Mouse (Mus musculus) CH12.LX (cell line): ENCODE data around the gene Cbl.

Experiments used
- E2F4 ChIP-seq: IDR thresholded peaks from 2 replicates; pipeline ENCODE4 v1.6.1; 2011; ENCODE audit warnings: low read depth, low read length, improper control_type of control experiment; ENCODE audit not compliant: insufficient replicate concordance
- EP300 ChIP-seq: IDR thresholded peaks from 2 replicates; pipeline ENCODE4 v1.6.1; 2011; ENCODE audit warnings: low read length, improper control_type of control experiment
- MXI1 ChIP-seq: IDR thresholded peaks from 2 replicates; pipeline ENCODE4 v1.6.1; 2011; ENCODE audit warnings: mild to moderate bottlenecking, low read depth, low read length, improper control_type of control experiment

DNA sequence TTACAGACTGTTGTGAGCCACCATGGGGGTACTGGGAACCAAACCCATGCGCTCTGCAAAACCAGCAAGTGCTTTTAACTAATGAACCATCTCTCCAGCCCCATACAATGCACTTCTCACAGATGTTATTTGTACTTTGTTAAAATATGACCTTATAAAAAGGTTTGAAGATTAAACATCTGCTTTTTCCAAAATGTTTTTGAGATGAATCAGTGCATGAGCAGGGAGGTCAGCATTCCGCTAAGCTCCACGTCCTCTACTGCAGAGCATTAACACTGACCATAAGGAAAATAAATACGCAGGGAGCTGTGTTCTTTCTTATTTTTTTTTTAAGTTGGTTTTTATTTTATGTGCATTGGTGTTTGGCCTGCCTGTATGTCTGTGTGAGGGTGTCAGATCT, 21.4 kb downstream of the Cbl start:
- TF ChIP-seq EP300 (no peak), MXI1 (no peak), E2F4 (no peak)
